Mouse (Mus musculus): Measurements from ENCODE around the gene Fntb.
"Not testable (repeated sequence)": the region's sequence is repeated elsewhere in the genome, so short reads cannot be mapped to it uniquely, and the experiment has no call there.

Fntb gene

DNA sequence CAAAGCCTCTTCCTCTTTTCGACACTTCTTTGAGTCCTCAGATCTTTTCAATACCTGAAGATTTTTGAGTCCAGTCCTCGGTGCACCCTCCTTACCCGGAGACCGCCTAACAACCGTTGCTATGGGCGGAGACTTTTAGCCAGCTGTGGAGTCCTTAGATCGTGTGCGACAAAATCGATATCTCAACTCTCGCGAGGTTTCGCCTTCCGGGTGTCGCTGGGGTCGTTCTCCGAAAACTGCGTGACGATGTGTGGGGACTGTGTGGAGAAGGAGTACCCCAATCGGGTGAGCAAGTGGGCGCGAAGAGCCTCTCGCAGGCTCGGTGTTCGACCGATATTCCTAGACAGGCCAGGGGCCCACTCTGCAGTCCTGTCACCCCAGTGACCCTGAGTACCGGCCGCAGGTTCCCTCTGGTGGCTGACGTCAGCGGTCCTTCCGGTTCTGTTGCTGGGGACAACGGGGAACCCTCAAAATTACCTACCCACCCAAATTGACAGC is at the start of gene Fntb, which contains the start of gene Churc1:
TSS of gene Fntb (plus strand) at position 236 of the 498 bp plus-strand sequence.
TSS of gene Churc1 (plus strand) at position 185 of the 498 bp plus-strand sequence.
- DNase-seq = peak; percentile 95

DNA sequence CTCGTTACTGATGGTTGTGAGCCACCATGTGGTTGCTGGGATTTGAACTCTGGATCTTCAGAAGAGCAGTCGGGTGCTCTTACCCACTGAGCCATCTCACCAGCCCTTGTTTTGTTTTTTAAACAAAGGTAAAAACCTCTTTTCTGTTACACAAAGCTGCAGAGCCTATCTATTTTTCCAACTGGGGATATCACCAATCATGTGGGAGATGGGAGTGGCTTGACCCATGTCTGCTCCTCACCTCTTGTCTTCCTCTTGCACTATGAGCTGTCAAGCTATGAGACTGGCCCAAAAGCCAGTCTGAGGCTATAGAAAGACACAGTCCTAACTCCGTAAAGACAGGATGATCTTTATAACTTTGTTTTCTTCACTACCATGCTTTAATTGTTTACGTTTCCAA is 47.0 kb upstream of the Fntb start:
- DNase-seq = no peak

GRCm38 (mm10) chr12:76720572-76720971 is 44.8 kb upstream of the Fntb start:
- DNase-seq = no peak

GRCm38 (mm10) chr12:76722026-76722425 is 43.4 kb upstream of the Fntb start:
- no peak for DNase-seq

GRCm38 (mm10) chr12:76727955-76728354 is 37.4 kb upstream of the Fntb start:
- no peak for DNase-seq

- no peak for DNase-seq
Measured at GRCm38 (mm10) chr12:76750866-76751459, 14.4 kb upstream of the Fntb start.

DNA sequence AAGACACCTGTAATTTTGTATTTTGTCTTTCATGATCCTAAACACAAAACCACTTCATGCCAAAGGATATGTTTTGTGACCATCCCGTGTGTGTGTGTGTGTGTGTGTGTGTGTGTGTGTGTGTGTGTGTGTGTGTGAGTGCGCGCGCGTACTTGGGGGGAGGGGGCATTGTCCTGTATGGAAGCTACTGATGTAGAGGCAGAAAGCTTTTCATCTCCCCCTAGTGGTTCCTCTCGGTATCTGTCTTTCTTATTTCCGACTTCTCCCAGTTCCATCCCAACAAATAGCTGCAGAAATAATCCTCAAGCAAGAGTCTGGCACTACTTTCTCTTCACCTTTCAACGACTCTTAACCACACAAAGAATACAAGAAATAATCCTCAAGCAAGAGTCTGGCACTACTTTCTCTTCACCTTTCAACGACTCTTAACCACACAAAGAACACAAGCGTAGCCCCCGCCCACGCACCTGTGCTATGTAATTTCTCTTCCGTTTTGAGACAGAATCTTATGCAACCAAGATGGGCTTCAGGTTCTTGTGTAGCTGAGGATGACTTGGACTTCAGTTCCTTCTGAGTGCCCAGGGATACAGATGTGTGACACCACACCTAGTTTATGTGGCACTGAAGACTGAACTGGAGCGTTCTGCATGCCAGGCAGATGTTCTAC is 12.6 kb upstream of the Fntb start:
- peak; percentile 58 for DNase-seq

DNA sequence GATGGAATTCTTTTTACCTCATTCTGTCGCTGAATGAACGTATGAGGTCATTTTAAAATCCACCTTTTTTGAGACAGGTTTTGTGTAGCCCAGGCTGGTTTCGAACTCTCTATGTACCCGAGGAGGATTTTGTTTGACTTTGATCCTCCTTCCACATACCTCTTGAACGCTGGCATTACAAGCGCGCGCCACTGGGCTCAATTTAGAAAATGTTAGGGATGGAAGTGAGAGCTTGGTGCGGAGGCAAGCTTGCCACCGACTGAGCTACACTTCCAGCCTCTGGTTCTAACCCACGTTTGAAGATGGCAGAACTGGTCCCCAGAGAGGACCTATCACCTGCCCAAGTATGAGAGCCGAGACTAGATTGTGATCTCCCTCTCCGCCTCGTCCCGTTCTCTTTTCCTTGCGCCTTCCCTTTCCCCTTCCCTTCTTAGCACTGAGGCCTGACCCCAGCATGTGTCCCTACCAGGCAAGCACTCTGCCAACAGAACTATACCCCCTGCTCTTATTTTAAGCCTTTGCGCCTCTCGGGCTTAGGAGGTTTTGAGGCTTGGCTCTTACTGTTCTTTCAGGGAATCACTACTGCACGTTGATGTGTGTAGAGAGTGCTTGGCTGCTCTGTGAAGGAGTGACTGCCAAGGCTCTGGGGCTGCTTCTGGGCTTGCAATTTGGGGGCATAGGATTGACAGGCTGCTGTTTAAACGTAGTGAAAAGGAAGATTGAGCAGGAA is 677 bp downstream of the Fntb start:
- no peak for DNase-seq

DNA sequence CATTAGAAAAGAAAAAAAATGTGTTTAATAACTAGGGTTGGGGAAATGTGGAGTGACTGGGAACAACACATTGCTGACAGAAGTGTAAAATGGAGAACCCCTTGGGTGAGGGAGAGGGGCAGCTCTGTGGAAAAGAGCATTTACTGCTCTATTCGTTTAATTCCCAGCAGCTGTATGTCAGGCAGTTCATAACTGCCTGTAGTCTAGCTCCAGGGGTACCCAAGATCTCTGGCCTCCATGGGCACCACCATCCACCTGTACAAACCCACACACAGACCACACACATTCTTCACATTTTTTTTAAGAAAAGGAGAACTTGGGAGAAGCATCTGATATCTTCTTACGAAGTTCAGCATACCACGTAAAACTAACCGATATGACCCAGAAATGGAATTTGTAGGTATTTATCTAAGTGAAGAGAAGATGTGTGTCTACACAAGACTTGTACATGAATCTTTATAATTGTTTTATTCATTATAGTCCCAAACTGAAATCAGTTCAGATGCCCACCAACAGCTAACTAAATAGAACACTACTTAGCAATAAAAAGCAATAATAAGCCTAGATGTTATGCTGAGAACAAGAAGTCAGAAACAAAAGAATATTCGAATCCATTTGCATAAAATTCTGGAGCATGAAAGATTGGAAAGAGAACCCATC is 5.6 kb downstream of the Fntb start:
- DNase-seq = no peak

DNA sequence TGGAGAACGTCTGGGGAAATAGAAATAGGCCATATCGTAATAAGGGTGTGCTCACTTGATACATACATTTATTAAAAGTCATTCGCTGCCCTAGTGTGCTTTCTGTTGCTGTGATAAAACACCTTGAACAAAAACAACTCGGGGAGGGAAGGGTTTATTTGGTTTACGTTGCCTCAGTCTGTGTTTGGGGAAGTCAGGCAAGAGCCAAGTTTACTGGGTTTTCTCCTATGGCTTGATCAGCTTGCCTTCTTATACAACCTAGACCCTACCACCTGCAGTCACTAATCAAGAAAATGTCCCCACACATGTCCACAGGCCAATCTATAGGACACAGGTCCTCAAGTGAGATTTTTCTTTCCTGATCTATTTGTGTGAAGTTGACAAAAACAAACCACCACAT is 6.2 kb downstream of the Fntb start:
- no peak for DNase-seq

DNA sequence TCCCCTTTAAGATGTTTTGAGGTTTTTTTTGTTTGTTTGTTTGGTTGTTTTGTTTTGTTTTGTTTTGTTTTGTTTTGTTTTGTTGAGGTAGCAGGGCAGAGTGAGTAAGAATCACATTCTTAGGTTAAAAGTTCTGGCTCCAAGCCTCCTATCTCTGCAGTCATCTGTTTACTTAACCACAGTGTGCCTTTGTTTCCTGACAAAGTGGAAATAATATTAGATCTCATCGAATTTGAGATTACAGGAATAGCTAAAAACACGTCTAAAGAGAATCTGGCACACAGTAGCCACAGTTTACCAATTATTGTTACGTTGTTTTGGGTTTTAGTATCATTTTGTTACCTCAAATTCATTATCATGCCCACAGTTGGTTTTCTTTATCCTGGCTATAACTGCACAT is 9.3 kb downstream of the Fntb start:
- DNase-seq = no peak

DNA sequence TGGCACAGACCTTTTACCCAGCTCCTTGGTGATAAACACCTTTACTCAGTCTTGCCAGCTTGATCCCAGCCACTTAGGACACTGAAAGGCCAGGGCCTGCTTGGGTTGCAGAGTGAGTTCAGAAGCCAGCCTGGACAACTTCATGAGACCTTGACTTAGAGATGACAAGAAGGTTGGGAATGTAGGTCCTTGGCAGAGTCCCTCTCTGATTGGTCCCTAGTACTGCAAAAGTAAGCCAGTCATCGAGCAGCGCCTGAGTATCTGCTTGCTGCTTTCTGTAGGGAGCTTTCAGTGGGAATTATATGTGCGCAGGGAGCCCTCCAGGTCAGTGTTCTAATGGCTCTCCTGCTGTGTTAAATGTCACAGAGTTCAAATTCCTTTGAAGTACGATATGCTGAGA is 9.7 kb downstream of the Fntb start:
- DNase-seq = no peak

DNA sequence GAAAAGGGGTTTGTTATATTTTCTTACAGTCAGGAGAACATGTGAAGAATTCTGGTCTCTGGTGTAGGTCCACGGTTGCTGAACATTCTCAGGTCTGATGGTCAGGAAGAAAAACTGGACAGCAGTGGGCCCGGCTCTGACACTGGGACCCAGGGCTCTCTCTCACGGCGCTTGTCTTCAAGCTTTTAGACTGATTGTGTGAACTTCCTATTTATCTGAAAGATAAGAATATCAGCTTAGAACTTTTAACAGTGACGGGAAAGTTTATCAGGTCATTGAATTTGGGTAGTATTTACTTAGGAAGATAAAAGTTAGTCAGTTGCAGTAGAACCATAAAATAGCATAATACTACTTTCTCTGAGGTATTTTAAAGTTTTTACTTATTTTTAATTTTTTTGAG is 11.5 kb downstream of the Fntb start:
- no peak for DNase-seq

DNA sequence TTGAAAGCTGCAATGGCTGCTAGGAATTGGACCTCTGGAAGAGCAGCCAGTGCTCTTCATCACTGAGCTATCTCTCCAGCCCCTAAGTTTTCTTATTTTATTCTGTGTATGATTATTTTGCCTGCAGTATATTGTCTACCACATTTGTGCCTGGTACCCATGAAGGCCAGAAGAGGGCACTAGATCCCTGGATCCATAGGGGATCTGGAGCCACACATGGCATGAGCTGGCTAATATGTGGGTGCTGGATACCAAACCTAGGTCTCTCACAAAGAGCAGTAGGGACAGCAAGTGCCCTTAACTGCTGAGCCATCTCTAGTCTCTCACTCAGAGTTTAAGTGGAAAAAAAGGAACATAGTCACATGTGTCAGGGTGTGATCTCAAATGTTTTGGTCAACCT is 12.5 kb downstream of the Fntb start:
- no peak for DNase-seq

- DNase-seq = no peak
Measured at GRCm38 (mm10) chr12:76778305-76779083, 13.1 kb downstream of the Fntb start.

GRCm38 (mm10) chr12:76779951-76780350 is 14.6 kb downstream of the Fntb start:
- DNase-seq = no peak

DNA sequence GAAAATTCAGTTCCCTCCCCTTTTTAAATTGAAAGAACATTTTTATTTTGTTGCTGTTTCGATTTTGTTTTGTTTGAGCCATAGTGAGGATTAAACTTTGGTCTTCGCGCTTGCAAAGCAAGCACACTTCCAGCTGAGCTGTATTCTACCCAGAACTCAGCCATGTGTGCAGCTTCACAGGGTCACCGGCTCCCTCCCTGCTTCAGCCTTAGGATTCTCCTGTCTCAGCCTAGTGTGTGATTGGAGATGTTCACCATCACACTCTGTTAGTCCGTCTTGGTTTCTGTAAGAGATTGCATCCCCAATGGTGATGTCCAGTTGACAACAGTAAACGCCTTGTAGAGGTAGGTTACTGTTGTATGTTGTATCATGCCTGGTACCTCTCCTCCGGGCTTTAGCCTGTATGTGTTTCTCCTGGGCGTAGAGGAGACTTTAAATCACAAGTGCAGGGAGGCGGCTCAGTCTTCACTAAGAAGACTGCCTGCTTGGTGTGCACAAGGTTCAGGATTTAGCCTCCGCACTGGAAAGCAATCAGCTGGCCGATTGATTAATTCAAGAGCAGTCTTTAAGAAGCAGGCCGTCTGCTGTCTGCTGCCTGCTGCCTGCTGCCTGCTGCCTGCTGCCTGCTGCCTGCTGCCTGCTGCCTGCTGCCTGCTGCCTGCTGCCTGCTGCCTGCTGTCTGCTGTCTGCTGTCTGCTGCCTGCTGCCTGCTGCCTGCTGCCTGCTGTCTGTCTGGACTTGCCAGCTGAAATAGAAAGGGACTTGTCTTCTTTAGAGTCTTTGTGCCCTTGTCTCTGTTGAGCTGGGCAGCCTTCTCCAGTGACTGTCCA is 15.5 kb downstream of the Fntb start:
- no peak for DNase-seq

DNA sequence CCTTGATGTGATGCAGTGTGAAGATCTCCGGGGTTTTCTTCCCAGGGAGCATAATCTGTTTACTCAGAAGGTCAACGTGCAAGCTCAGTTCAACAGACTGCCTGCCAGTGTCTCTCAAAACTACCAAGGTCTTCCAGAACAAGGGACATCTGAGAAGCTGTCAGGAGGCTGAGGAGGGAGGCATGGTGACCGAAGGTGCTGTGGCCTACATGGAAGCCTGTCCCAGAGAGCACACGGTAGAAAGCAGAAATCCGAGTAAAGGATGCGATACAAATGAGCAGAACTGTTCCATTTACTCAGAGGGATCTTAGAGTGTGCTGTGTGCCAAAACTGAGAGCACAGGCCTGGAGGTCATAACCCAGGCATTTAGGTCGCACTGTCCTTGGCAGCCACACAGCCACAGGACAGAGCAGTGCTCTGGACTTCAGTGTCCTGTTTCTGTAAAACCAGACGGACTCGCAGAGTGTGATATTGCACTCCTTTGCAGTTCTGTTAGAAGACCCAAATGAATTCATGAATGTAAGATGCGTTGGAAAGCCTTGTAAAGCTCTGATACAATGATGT is 18.7 kb downstream of the Fntb start:
- DNase-seq = no peak

GRCm38 (mm10) chr12:76790446-76791084 is 25.2 kb downstream of the Fntb start:
- DNase-seq = no peak

DNA sequence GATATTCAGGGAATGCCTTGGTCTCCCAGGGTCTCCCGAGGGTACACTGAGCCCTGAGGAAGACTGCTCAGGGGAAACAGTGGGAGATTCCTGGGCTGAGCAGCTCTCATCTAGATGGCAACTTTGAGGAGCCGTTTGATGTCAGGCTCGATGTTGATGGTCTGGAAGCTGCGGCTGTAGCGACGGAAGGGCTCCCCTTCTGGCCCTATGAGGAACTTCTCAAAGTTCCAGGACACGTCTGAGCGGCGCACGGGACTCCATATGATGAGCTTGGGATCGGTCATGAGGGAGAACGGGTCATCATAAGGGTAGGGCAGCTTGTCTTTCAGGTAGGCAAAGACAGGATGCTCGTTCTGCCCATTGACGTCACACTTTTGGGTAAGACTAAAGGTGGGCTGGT is 27.2 kb downstream of the Fntb start:
- not testable (repeated sequence) for DNase-seq

DNA sequence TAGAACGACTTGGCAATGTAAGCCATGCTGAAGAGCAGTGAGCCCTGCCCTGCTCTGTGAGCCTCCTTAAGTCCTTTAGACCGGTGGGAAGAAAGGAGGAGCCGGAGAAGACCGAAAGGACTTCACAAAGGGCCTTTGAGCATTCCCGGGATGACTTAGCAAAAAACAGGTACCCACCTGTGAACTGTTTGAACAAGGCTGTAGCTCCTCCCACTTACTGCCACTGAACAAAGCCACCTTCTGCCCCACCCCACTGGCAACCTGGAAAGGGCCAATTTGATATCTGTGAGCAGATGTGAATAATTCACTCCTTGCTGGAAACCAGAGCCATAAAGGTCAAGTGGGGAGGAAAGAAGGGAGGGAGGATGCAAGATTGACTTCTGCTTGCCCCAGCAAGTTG is 30.0 kb downstream of the Fntb start, which contains the start of gene Gpx2:
TSS of gene Gpx2 (minus strand) at position 205 of the 400 bp plus-strand sequence.
- DNase-seq = no peak

Measured in kidney, postnatal 14 days (tissue).